In the genomic region with DNA sequence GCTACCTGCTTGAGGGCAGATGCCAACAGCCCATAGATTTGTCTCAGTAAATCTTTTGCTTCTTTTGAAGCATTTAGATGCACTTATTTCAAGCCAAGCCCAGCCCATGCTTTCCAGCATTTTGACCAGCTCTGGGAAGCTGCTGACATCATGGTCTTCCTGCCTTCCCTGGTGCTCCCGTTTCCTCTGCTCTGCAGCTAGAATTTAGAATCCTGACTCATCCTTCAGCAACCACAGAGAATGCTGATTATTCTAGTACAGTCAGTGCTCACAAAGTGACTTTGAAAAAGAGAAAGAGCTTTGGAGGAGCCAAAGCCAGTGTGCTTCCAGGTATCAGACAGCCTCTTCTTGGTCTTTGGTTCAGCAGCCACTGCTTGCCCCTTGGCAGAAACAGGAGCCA, we compare ENCODE assay signal across 23 mouse cellular contexts. TPM values are rescaled to one million over a fixed set of nuclear protein-coding genes. Genes with fewer than 3 reads are reported as not detected.
DNase-seq lines count a peak whose midpoint lies in the region; ATAC-seq and TF ChIP-seq lines count a peak whose summit lies in the region.
"Had no signal": no experiment of that assay in that cellular context is flagged by ENCODE, and none has a peak within 500 bp of the region (broad histone marks: within the 10 kb centered on the region; RNA-seq: fewer than 3 reads in every experiment).

No protein-coding gene starts in this region.

- DNase-seq in frontal cortex, postnatal 14 days (ENCODE audit: low spot score in 2 of 2) = no peak
- peak; percentile 22 to 29 for DNase-seq in left cerebral cortex, adult 2 months (ENCODE audit: extremely low spot score in 1 of 2, low spot score in 2 of 2)
- no peak for DNase-seq in left cerebral cortex, adult 8-10 months (ENCODE audit: low spot score in 2 of 2)
- DNase-seq in 3T3-L1 (ENCODE audit: low read depth, low spot score) = peak; percentile 95
- no peak for DNase-seq in embryo, embryonic 10 days (ENCODE audit: low spot score)
- no peak for DNase-seq in adipocyte (ENCODE audit: low spot score)
- DNase-seq: B cell, adult 2 months; cerebellum, adult 18-20 months; cerebellum, postnatal 36 days; gastrocnemius, postnatal 14 days; heart, adult 11 months; liver had no signal

- TF ChIP-seq POLR2A in cortical plate, adult 2 months (IDR thresholded peaks at IDR 0.05; ENCODE audit: extremely low read depth, insufficient read depth, low read length) = 0 out of 2 replicates have a peak, but pooled peaks have one; percentile 19

- intact Hi-C loops in left cerebral cortex, adult 2 months (cut with DNase I) = no loop called here

- no peaks in the 10 kb centered on the region; the same call in 1 of the 2 replicates for H3K4me1 ChIP-seq in cortical plate, adult 2 months (ENCODE audit: control insufficient read depth, insufficient read depth, low read length)
- H3K4me1 ChIP-seq: embryonic facial prominence, embryonic 15.5 days; forebrain, embryonic 15.5 days; limb, embryonic 10.5 days; midbrain, embryonic 13.5 days had no signal

- H3K4me3 ChIP-seq in left cerebral cortex, adult 2 months = no peak overlapping the region
- no peak overlapping the region for H3K4me3 ChIP-seq in cortical plate, adult 2 months (ENCODE audit: insufficient read depth, low read length)
- H3K4me3 ChIP-seq: embryonic facial prominence, embryonic 15.5 days; forebrain, embryonic 15.5 days; limb, embryonic 10.5 days; liver, embryonic 15.5 days; midbrain, embryonic 13.5 days had no signal

- TF ChIP-seq CTCF in left cerebral cortex, adult 2 months (IDR thresholded peaks at IDR 0.05) = no peak
- no peak for TF ChIP-seq CTCF in cortical plate, adult 2 months (IDR thresholded peaks at IDR 0.05; ENCODE audit: extremely low read depth, insufficient read depth, low read length)

- ATAC-seq in frontal cortex, adult (ENCODE audit: low TSS enrichment) = peak; percentile 97
- ATAC-seq: forebrain, embryonic 15.5 days; hindbrain, embryonic 16.5 days; intestine, postnatal 0 days; midbrain, embryonic 13.5 days had no signal

- peak overlapping the region; percentile 85 for H3K27ac ChIP-seq in left cerebral cortex, adult 2 months
- H3K27ac ChIP-seq in cortical plate, adult 2 months (ENCODE audit: insufficient read depth, low read length) = 0 out of 2 replicates have a peak overlapping the region, but pooled peaks have one; percentile 9
- H3K27ac ChIP-seq: embryonic facial prominence, embryonic 15.5 days; forebrain, embryonic 15.5 days; kidney, postnatal 0 days; limb, embryonic 10.5 days; liver, embryonic 15.5 days; midbrain, embryonic 13.5 days; stomach, postnatal 0 days had no signal

RNA-seq across cellular contexts. Expression of a gene that starts 6.2 kb away (rescaled TPM):
- total RNA-seq in left cerebral cortex, adult 2 months (2021) = 100 to 1,000 TPM; 255 to 275 TPM
- 100 to 1,000 TPM; 280 to 313 (median 302) TPM for total RNA-seq in left cerebral cortex, adult 8-10 months (2022)
- 303 and 320 TPM in 2 replicates for polyA plus RNA-seq in cortical plate, adult 2 months (2012; rRNA removed)

RNA-seq across cellular contexts. Expression of a gene that starts 18.5 kb away (rescaled TPM):
- total RNA-seq in left cerebral cortex, adult 2 months (2021) = 10 to 100 TPM; 35.8 to 40.6 TPM
- total RNA-seq in left cerebral cortex, adult 8-10 months (2022) = 10 to 100 TPM; 27.5 to 30.6 (median 28.5) TPM
- 25.1 and 30.5 TPM in 2 replicates for polyA plus RNA-seq in cortical plate, adult 2 months (2012; rRNA removed)

RNA-seq across cellular contexts. Expression of a gene that starts 21.5 kb away (rescaled TPM):
- 1 to 10 TPM; 2.7 to 3.5 TPM for total RNA-seq in left cerebral cortex, adult 2 months (2021)
- total RNA-seq in left cerebral cortex, adult 8-10 months (2022) = 1 to 10 TPM; 2.2 to 5.0 (median 2.8) TPM
- polyA plus RNA-seq in cortical plate, adult 2 months (2012; rRNA removed) = 4.3 and 5.6 TPM in 2 replicates

RNA-seq across cellular contexts. Expression of a gene that starts 30.5 kb away (rescaled TPM):
- total RNA-seq in left cerebral cortex, adult 2 months (2021) = 100 to 1,000 TPM; 232 TPM
- total RNA-seq in left cerebral cortex, adult 8-10 months (2022) = 100 to 1,000 TPM; 245 to 257 (median 245) TPM
- polyA plus RNA-seq in cortical plate, adult 2 months (2012; rRNA removed) = 163 and 165 TPM in 2 replicates

RNA-seq across cellular contexts. Expression of a gene that starts 45.1 kb away (rescaled TPM):
- 10 to 100 TPM; 14.4 to 14.7 TPM for total RNA-seq in left cerebral cortex, adult 2 months (2021)
- 10 to 100 TPM; 14.4 to 22.1 (median 16.7) TPM for total RNA-seq in left cerebral cortex, adult 8-10 months (2022)
- polyA plus RNA-seq in cortical plate, adult 2 months (2012; rRNA removed) = 13.9 and 14.4 TPM in 2 replicates

Comparison
In these comparisons a context has a peak if more than half of its experiments do, and no peak if none do; other contexts are left out.
1. DNase-seq: peak in left cerebral cortex, adult 2 months (2 of 2) and 3T3-L1 (single experiment); none in frontal cortex, postnatal 14 days (0 of 2), left cerebral cortex, adult 8-10 months (0 of 2), embryo, embryonic 10 days (single experiment) and adipocyte (single experiment).